Mouse (Mus musculus) liver, postnatal 0 days (tissue): ENCODE measurements at regions not wholly inside any gene's neighbourhood (a gene's known extent, or its start where the extent isn't known, plus 50 kb on each side); places are given as distances from the start of the nearest gene placed in this dataset.

Source experiments
- CTCF ChIP-seq: sonication (generic); IDR thresholded peaks from 2 replicates; pipeline ENCODE4 v1.5.1; 2016; ENCODE audit warnings: antibody characterized with exemption, low read depth
- EP300 ChIP-seq: IDR thresholded peaks from 2 replicates; pipeline ENCODE4 v1.6.1; 2016; ENCODE audit warnings: antibody characterized with exemption, low read depth, mild to moderate bottlenecking

GRCm38 (mm10) chr10:38629907-38630505 lies 191.6 kb downstream of the Rfpl4b start:
- TF ChIP-seq EP300 (no peak), CTCF (no peak)
